Mouse (Mus musculus): ENCODE measurements around the gene Ttll12.
A peak's percentile ranks its signal among the peaks of the same experiment; 100 is the strongest.

The Ttll12 gene

DNA sequence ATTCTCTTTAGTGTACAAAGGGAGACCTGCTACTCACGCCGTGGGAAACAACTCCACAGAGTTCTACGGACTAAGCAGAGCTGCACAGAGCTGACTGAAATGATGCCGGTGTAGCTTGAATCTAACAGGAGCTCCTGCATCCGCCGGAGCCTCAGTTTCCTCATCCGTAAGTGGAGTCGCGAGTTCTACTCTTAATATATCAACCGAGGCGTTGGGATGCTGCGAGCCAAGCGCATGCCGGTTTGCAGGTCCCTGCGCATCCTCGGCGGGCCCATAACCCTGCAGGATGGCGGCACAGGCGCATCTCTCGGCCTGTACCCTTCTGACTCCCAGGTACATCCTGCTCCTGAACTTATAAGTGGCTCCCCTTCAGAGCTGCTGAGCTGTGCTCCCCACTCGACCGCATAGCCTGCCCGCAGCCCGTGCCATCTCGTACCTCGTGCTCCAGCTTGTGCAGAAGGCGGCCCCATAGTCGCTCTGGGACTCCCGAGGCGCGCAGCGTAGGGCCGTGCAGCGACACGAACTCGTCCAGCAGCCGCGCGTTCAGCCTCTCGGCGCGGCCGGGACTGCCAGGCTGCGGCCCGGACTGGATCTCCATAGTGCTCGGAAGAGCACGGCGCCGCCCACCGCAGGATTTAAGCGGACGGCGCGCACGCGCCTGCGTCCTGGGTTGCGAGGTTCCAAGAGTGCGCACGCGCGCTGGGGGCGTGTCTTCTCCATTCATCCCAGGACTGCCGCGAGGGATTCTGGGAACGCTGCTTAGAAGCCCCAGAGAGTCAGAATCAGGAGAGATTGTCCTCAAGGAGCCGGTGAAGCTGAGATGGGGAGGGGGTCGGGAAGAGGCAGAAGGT, at the start of gene Ttll12:
Ttll12 (minus strand) TSS at position 645 of the 851 bp plus-strand sequence.
- peak; percentile 95 for DNase-seq (ENCODE audit: low spot score)

DNA sequence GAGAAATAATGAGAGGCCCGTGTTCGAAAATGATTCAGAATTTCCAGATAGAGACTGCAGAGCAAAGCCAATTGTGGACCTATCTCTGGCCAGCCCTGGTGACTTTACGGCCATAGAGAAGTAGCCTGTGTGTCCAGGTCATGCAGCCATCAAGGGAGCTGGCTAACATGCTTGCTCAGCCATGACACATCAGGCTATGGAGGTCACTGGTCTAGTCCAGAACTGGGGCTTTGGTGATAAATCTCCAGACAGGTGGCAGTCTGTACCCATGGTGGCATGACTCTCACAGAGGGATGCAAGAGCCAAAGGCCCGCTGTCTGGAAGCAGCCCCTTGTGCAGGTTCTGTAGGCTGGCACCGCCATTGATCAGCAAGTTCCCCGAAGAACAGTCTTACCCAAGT, 47.6 kb upstream of the Ttll12 start:
- no peak for DNase-seq (ENCODE audit: low spot score)

DNA sequence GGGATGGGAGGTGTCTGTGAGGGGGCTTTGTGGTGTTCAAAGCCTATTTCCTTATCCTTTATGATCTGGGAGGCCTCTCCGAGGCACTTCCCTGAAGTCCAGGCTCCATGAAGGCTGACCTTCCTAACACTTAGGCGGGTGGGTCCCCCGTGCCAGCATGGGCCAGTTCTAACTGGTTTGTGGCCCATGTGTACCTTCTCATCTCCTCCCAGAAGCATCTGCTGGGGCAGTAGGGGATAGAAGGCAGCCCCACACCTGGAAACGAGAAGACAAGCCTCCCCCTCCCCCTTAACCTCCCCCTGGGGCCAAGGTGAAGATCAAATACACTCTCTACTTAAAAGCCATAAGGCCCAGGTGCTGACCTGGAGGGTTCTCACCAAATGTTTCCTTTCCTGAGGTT, 45.3 kb upstream of the Ttll12 start:
- DNase-seq (ENCODE audit: low spot score), result no peak

DNA sequence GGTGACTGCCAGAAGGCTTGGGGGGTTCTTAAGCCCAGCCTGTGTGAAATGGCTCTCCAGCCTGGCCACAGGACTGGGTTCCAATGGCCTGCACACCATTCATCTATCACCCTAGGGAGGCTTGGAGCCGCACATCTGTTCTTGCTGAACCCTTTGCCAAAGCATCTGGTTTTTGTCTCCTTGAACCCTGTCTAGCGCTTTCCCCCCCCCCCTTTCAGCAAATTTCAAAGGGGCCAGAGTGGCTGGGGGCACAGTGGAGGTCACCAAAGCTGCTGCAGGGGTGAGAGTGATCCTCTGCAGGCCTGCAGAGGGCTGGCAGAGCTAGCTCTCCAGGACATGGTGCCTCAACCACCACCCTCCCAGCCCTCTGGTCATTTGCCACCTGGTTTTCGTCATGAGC, 44.2 kb upstream of the Ttll12 start:
- DNase-seq (ENCODE audit: low spot score), result no peak

DNA sequence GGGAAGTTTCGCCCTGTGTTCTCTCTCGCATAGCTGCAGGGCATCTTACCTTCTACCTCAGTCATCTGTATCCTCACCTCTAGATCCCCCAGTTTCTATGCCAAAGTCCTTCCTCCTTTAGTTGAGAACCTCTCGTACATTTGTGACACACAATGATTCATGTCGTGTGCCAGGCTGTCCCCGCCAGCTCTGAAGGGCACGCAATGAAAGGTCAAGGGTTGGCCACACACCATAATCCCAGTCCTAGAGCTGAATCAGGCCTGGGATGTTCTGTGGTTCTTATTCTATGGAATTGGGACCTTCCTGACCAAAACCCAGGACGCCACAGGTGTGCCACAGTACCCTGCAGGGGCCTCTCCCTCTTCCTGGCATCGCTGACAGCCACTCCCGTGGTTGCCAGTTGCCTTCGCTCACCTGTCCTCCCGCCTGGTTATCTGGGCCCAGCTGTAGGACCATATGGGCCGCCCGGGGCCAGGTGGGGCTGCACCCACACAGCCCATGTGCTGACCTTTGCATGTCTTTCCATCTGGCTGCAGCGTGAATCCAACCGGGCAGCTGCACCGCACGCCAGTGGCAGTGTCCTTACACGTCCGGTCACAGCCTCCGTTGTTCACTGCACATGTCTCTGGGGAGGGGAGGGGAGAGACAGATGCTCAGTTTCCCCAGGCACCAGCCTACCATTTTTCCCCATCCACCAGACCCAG, 43.4 kb upstream of the Ttll12 start:
- no peak for DNase-seq (ENCODE audit: low spot score)

DNA sequence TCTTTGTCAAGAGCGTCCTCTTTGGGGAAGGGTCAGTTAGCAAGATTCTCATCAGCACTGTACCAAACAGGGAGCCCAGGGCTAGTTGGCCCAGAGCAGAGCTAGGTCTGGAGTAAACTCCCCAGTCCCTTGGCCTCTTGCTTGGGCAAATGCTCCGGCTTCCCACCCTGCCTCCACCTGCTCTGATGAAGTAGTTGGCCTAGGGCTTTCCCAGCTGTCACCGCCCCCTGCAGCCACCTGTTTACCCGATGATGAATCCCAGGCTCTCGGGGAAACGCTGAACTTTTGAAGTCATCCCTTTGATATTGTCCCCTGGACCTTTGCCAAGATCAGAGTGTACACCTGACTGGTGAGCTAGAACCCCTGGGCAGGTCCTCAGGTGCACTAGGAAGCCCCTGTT, 41.8 kb upstream of the Ttll12 start:
- DNase-seq (ENCODE audit: low spot score), result no peak

DNA sequence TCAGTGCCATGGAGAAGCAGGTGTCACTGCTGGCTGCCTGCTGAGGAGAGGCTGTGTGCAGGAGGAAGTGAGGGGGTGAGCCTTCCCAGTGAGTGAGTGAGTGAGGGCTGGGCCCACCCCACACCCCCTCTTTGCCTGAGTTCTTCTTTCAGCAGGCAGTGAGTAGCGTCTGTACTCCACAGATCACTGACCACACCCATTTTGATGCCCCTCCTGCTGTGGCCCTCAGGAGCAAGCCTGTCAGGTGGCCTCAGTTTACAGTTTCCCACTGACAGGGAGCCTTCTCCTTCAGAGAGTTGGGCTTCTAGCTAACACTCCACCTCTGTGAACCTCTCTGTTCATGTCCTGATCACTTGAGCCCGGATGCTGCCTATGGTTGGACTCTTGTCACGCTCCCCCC, 40.3 kb upstream of the Ttll12 start:
- no peak for DNase-seq (ENCODE audit: low spot score)

DNA sequence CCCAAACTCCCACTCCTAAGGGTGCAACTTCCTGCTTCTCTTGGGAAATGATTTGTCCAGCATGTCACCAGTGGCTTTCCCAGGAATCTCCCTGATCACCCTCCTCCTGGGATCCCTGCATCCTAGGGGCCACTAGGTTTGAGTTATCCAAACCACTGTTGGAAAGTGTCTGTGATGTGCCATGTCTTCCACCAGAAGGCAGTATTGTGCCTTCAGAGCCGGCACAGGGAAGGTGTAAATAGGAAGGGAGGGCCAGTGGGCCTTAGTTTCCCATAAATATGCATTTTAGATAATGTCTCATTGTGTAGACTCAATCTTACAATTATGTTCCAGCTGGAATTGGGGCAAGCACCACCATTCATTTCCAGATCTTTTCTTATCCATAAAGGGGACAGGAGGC, 39.1 kb upstream of the Ttll12 start:
- no peak for DNase-seq (ENCODE audit: low spot score)

DNA sequence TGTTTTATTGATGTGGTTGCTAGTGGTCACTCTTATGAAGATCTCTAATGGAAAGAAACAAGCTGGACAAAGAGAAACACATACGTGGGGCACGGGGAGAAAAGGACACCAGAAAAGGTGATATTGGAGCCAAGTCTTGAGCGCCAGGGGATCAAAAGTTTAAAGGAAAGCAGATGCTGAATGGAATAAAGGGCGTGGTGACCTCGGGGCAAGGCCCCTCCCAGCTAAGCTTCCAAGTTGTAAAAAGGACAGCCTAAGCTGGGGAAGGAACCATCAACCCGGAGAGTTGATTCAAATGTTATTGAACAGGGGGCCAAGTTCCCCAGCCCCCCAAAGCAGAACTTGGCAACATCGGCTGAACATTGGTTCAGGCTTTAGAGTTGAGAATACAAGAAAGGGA, 36.1 kb upstream of the Ttll12 start:
- DNase-seq (ENCODE audit: low spot score), result no peak

DNA sequence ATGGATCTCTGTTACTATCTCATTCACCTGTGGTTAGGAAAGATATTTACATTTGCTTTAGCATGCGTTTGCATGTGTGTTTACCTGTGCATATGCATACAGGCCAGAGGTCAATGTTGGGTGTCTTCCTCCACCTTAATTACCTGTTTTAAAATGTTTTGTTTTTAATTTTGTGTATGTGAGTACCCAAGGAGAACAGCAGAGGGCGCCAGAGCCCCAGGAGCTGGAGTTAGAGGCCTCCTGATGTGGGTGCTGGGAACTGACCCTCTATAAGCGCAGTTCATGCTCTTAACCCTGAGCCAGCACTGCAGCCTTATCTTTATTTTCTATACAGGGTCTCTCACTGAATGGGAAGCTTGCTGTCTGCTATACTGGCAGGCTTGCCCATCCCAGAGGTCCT, 34.8 kb upstream of the Ttll12 start:
- no peak for DNase-seq (ENCODE audit: low spot score)

DNA sequence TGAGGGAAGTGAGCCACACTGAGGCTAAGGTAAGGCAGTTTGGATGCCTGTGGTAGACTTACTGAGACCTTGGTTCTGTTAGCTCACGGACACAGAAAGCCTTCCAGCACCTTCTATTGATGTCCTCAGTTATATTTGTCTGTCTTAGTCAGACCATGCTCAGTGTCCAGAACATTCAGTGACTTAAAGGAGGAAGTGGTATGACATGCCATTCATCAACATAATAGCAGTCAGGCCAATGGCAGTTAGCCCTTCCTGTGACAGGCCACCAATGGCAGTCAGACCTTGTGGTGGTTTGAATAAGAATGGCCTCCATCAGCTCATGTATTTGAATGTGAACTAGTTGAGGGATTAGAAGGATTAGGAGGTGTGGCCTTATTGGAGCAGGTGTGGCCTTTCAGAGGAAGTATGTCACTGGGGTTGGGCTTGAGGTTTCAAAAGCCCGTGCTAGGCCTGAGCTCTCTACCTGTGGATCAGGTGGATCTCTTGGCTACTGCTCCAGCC, 31.2 kb upstream of the Ttll12 start:
- DNase-seq (ENCODE audit: low spot score), result no peak

DNA sequence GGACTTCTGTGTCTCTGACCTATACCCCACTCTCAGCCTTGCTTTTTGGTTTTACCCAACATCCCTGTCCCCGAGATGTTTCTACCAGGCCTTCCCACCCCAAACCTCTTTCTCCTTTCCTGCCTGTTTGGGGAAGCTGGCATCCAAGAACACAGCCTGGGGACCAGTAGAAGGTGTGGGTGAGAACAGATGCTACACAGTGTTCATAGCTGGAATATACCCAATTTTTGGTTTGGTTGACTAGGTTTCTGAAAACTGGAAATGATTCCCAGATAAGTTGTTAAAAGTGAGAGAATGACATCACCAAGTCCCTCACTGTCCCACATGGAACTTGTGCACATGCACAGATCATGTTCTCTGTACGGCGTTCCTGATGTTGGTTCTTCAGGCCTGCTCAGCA, 20.3 kb upstream of the Ttll12 start:
- no peak for DNase-seq (ENCODE audit: low spot score)

DNA sequence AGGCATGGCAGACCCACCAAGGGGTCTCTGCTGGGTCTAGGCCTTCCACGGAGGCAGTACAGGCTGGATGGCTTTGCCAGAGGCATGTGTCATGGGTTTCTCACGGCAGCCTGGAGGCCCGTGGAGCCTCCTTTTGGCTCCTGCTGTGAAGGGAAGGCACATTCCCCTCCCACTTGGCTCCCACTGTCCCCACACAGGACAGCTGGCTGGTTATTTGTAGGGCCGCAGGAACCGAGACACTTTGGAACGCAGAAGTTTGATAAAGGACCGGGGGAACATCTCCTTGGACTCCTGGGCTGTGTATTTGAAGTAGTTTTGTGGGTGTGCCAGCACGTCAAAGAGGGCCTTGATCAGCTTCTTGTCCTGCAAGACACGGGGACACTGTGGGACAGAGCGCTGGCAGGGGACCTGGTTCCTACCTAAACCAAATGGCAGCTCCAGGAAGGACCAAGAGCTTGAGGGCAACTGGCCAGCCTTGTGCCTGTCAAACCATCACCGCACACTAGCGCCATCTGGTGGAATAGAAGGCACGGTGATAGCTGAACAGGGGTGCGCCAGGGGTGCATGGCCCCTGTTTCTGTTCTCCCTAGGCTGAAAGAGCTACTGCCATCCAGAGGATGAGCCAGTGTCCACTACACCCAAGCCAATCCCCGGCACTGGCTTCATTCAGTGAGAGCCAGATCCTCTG, 12.3 kb upstream of the Ttll12 start:
- peak; percentile 76 for DNase-seq (ENCODE audit: low spot score)

DNA sequence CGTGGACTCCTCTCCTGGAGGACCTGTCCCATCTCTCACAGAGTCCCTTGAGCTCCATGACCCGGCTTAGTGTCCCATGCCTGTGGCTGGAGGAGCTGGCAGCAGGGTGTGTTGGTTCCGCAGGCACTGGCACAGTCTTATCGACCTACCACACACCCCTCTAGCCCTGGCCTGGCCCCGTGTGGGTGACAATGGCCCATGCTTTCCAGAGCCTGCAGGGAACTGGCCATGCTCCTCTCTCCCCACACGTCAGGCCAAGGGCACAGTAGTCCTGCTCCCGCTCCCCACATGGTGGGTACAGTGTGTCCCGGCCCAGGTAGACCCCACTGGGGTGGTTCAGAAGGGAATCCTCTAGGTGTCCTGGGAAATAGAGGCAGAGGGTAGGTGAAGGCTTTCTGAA, 11.7 kb upstream of the Ttll12 start:
- no peak for DNase-seq (ENCODE audit: low spot score)

DNA sequence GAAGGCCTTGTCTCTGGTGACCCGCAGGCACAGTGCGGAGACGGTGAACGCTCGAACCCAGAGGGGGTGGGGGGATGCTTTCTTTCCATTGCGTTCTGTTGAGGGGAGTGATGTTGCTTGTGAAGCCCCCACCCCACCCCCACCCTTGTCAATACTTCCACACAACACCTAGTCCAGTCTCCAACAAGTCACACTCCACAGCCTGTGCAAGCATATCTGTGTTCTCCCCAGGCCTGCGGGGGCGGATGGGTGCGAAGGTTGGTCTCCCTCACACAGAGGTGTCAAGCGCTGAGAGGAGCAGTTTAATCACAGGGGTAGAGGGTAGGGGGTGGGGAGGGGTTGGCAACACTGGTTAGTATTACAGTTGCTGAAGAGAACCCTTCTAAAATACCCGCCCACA, 11.3 kb upstream of the Ttll12 start:
- DNase-seq (ENCODE audit: low spot score), result no peak

DNA sequence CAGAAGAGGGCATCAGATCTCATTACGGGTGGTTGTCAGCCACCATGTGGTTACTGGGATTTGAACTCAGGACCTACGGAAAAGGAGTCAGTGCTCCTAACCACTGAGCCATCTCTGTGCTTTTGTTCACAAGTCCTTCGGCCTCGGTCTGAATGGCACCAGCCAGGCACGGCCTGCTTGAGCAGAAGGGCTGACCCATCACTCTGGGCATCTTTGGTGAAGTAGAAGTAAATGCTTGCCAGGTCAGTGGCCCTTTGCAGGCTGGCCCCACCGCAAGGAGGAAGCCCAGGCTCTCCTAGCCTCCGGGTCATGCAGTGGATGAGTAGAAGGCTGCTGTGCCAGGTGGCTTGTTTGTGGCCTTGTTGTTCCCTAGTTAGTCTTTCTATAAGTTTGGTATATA, 8.5 kb upstream of the Ttll12 start:
- DNase-seq (ENCODE audit: low spot score), result no peak

DNA sequence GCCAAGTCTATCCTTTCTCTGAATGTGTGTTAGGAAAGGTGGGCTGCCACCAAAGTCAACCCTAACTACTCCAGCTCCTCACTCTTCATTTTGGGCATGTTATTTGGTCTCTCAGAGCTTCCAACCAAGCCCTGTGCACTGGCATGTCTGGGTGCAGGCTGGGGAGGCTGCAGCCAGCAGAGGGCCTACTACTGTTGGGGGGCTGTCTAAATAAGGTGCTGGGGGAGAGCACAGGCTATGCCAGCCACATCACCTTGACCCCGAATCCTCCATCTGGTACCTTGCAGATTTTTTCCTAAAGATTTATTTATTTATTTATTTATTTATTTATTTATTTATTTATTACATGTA, 8.1 kb upstream of the Ttll12 start:
- no peak for DNase-seq (ENCODE audit: low spot score)

DNA sequence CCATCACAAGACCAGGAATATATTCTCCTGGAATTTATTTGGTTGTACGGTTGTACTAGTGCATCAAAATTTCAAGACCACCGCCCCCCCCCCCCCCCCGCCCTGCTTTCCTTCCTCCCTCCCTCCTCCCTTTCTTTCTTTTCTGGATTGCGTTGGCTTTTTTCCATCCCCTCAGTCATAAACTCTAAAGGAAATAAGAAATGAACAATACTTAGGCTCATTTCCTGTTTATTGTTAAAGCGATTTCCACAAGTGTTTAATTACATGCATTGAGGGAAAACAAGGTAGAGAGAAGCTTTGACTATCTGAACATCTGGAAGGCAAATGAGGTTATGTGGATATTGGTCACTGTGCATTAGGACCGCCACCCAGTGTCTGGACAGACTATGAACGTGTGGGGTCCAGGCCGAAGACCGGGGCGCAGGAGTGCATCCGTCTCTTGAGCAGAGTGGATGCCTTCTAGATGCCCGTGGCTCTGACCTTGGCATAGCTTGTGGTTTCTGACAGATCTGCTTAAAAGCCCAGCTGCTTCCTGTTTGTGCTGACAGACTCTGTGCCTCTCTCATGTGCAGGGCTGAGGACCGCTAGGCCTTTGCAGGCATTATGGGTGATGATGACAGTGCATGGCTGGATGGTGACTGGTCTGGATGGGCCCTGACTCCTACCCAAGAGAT, 7.6 kb upstream of the Ttll12 start:
- DNase-seq (ENCODE audit: low spot score), result no peak

DNA sequence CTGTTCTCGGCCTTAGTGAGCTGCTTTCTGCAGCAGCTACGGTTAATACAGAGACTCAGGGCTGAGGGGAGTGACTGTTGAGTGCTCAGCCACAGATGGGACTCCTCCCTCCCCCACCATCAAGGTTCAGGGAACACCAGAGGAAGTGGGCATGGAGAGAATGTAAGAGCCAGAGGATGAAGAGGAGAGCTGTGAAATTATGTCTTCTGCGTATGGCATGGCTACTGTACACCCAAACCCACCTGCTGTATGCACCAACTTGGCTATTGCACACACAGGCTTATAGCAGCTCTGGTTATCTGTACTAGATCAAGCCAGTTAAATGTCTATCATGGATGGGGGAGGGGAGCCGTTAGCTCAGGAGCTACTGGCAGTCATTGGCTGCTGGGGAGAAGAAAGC, 6.2 kb upstream of the Ttll12 start:
- DNase-seq (ENCODE audit: low spot score), result no peak

DNA sequence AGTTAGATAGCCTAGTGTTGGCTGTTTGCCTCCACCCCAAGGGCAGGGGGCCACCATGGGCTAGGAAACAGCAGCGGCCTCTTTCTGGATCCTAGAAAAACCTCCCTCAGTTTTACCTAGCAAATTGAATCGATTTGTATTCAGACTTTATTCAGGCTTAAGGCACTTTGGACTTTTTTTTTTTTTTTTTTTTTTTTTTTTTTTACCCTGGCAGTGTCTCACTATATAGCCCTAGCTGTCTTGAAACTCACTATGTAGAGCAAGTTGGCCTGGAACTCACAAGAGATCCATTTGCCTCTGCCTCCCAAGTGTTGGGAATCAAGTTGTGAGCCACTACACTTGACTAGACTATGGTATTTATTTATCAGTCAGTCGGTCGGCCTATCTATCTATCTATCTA, 1.9 kb upstream of the Ttll12 start:
- DNase-seq (ENCODE audit: low spot score), result no peak

DNA sequence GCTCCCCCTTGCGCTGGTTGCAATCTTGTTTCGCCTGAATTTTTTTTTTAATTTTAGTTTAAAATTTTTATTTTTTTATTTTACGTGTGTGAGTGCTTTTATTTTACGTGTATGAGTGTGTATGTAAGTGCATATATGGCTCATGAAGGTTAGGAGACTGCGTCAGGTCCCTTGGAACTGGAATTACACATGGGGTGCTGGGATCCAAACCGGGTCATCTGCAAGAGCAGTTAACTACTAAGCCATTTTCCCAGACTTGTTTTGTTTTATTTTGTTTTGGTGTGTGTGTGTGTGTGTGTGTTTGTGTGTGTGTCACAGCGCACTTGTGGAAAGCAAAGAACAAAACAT, 381 bp upstream of the Ttll12 start:
- DNase-seq (ENCODE audit: low spot score), result no peak

DNA sequence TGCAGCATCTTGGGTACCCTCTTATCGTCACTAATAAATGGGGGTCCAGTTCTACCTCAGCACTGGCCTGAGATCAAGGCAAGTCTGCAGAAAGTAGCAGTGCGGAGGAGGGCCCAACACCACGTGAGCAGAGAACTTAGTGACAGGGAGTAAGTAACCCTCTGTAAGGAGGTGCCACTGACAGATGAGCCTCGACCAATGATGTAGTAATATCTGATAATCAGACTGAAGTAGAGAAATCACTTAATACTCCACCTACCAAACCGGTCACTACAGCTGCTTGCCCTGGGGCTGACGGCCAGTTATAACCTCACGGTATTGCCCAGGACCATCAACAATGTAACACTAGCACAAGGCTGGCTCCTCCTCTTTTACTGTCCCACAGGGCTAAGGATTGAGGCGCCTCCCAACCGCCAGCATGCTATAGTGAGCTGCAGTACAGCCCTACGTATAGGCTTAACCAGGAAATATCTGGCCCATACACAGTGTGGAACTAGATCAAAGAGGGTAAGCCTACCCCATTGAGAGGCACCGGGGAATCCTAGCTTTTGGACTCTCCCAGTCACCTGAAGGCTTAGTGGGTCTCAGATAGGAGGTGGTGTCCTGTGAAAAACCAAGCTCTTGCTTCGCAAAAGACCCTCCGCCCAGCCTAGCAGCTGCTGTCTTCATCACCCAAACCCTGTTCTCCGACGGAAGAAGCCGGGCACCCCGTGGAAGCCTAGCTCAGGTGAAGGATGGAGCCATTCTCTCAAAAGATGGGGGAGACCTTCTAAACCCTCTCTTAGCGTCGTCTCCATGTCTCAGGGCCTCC, 1.1 kb downstream of the Ttll12 start:
- no peak for DNase-seq (ENCODE audit: low spot score)
